Mouse (Mus musculus) adrenal gland, postnatal 36 days (tissue): Measurements from ENCODE around the gene Lyl1. TPM values are rescaled to one million over a fixed set of nuclear protein-coding genes. Genes with fewer than 3 reads are reported as not detected.

Experiments used
- DNase-seq, 2 experiments: peaks; one replicate each; pipeline ENCODE4 v3.0.0; 2021; ENCODE audit warnings: mixed read lengths in 1 of 2
- total RNA-seq, 2 experiments: library from RNA; stranded (reverse); gene quantifications; 2 replicates each; pipeline ENCODE4 v1.2.3; 2021

Lyl1 gene
- total RNA-seq, 2 experiments from 2014 or later, result 2.5 to 2.9 TPM

GRCm38 (mm10) chr8:84703466-84704249 is 2.4 kb downstream of the Lyl1 start:
- DNase-seq, result no peak

- DNase-seq, result peak; percentile 77 to 88
Measured at GRCm38 (mm10) chr8:84704356-84704755, 3.1 kb downstream of the Lyl1 start.

- peak in 1 of 2 experiments; percentile 51 for DNase-seq
Measured at GRCm38 (mm10) chr8:84704867-84705831, 3.9 kb downstream of the Lyl1 start.

- DNase-seq, result no peak
Measured at GRCm38 (mm10) chr8:84705960-84706359, 4.7 kb downstream of the Lyl1 start.

- DNase-seq, result peak in 1 of 2 experiments; percentile 58
Measured at GRCm38 (mm10) chr8:84706610-84707266, 5.5 kb downstream of the Lyl1 start.

- DNase-seq, result peak in 1 of 2 experiments; percentile 59
Measured at GRCm38 (mm10) chr8:84707267-84707883, 6.1 kb downstream of the Lyl1 start.

- DNase-seq, result no peak
Measured at GRCm38 (mm10) chr8:84708071-84708541, 6.8 kb downstream of the Lyl1 start.

GRCm38 (mm10) chr8:84708774-84709475 is 7.7 kb downstream of the Lyl1 start:
- peak; percentile 81 to 87 for DNase-seq

GRCm38 (mm10) chr8:84709931-84710330 is 8.7 kb downstream of the Lyl1 start:
- DNase-seq, result no peak

GRCm38 (mm10) chr8:84711312-84711711 is 10.1 kb downstream of the Lyl1 start:
- no peak for DNase-seq

- no peak for DNase-seq
Measured at GRCm38 (mm10) chr8:84711933-84712758, 10.9 kb downstream of the Lyl1 start.

- no peak for DNase-seq
Measured at GRCm38 (mm10) chr8:84712759-84713120, 11.5 kb downstream of the Lyl1 start.

GRCm38 (mm10) chr8:84713381-84713780 is 12.1 kb downstream of the Lyl1 start:
- DNase-seq, result no peak

GRCm38 (mm10) chr8:84714161-84714560 is 12.9 kb downstream of the Lyl1 start:
- DNase-seq, result no peak

- no peak for DNase-seq
Measured at GRCm38 (mm10) chr8:84715893-84716468, 14.7 kb downstream of the Lyl1 start.

GRCm38 (mm10) chr8:84716790-84717189 is 15.5 kb downstream of the Lyl1 start:
- DNase-seq, result no peak

- no peak for DNase-seq
Measured at GRCm38 (mm10) chr8:84718476-84718875, 17.2 kb downstream of the Lyl1 start.

- DNase-seq, result no peak
Measured at GRCm38 (mm10) chr8:84718959-84719690, 17.9 kb downstream of the Lyl1 start.

GRCm38 (mm10) chr8:84722530-84722849 is 21.2 kb downstream of the Lyl1 start:
- DNase-seq, result no peak
